ENCODE assay signal across 7 mouse cellular contexts in the genomic region with DNA sequence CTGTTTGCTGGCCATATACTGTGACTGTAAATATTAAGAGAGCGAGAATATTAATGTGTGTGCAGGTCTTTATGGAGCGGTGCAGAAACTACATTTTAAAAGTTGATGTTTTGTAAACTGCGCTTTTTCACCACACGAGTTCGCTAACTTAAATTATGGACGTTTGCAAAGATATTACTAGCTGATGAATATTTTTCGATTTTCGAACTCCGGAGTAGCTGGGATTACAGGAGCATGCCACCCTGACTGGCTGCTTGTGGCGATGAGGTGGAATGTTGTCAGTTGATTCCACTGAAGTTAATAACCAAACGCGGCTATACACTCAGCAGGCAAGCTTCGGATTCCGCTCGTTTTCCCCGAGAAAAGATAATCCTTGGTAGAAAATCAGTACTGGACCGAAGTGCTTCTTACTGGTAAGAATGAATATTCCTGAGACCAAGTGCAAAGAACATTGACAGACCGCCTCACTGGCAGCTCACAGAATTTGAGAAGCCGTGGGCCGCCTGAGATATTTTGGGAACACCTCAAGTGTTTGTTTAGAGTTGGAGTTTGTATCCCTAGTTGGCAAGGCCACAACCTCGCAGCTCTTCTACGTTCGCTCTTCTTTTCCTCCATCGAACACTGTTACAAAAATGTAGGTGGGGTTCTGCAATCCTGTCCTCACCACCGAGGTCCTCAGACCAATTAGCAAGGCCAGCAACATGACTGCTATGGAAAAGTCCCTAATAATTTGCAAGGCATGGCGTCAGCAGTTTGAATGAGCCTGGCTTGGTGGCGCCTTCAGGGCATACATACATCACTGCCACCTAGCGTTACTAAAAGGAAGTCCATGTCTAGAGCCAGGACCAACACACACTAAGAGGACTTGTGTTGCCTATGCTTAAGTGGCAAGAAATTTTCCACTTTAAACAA. TPM values are rescaled to one million over a fixed set of nuclear protein-coding genes. Genes with fewer than 3 reads are reported as not detected.
DNase-seq lines count a peak whose midpoint lies in the region; ATAC-seq and TF ChIP-seq lines count a peak whose summit lies in the region.

No protein-coding gene starts in this region.

- peak; percentile 37 to 56 for DNase-seq in adrenal gland, adult 18-20 months (ENCODE audit: low spot score in 2 of 2)
- peak; percentile 50 to 62 for DNase-seq in gastrocnemius, adult 8-10 months (ENCODE audit: low spot score in 2 of 2)
- peak; percentile 86 for DNase-seq in hindbrain, postnatal 0 days (ENCODE audit: low spot score)
- DNase-seq in left cerebral cortex, adult 18-20 months (ENCODE audit: low spot score in 2 of 2): peak; percentile 56 to 59
- DNase-seq in lung, postnatal 4 days: peak; percentile 76 to 81
- peak; percentile 60 to 76 for DNase-seq in right cerebral cortex, adult 2 months (ENCODE audit: low spot score in 2 of 2)

- TF ChIP-seq POLR2A in cortical plate, adult 2 months (IDR thresholded peaks at IDR 0.05; ENCODE audit: extremely low read depth, insufficient read depth, low read length): no peak

- no peaks in the 10 kb centered on the region for H3K36me3 ChIP-seq in hindbrain, postnatal 0 days (ENCODE audit: insufficient read depth, low read length)

- peak; percentile 84; the same call in 1 of the 2 replicates for ATAC-seq in hindbrain, postnatal 0 days

- peak overlapping the region; percentile 99 for H3K4me2 ChIP-seq in hindbrain, postnatal 0 days (ENCODE audit: low read depth, low read length)

- H3K4me1 ChIP-seq in cortical plate, adult 2 months (ENCODE audit: control insufficient read depth, insufficient read depth, low read length): no peaks in the 10 kb centered on the region
- 0 out of 2 replicates have a peak, but pooled peaks cover 6% of the 10 kb centered on the region for H3K4me1 ChIP-seq in hindbrain, postnatal 0 days (ENCODE audit: insufficient read depth, low read length)

- 0 out of 2 replicates have a peak, but pooled peaks cover 2% of the 10 kb centered on the region for H3K27me3 ChIP-seq in hindbrain, postnatal 0 days (ENCODE audit: insufficient read depth, low read length)

- H3K27ac ChIP-seq in cortical plate, adult 2 months (ENCODE audit: insufficient read depth, low read length): no peak overlapping the region
- no peak overlapping the region for H3K27ac ChIP-seq in hindbrain, postnatal 0 days

- H3K9me3 ChIP-seq in hindbrain, postnatal 0 days (ENCODE audit: low read length): no peaks in the 10 kb centered on the region

- 13% methylated on average over 28 of the region's 28 CpGs for WGBS in hindbrain, postnatal 0 days

- peak overlapping the region; percentile 32; the same call in 1 of the 2 replicates for H3K4me3 ChIP-seq in cortical plate, adult 2 months (ENCODE audit: insufficient read depth, low read length)
- peak overlapping the region; percentile 54 for H3K4me3 ChIP-seq in hindbrain, postnatal 0 days (ENCODE audit: low read length)

- peak; percentile 89 for TF ChIP-seq CTCF in cortical plate, adult 2 months (IDR thresholded peaks at IDR 0.05; ENCODE audit: extremely low read depth, insufficient read depth, low read length)
- TF ChIP-seq CTCF in hindbrain, postnatal 0 days (IDR thresholded peaks at IDR 0.05; ENCODE audit: low read depth): peak; percentile 92

- H3K9ac ChIP-seq in hindbrain, postnatal 0 days (replicated peaks; ENCODE audit: low read length): peak overlapping the region; percentile 56; the same call in 1 of the 2 replicates

RNA-seq across cellular contexts. Expression of a gene that starts 0.7 kb away (rescaled TPM):
- total RNA-seq in adrenal gland, adult 18-20 months (2021): 10 to 100 TPM; 12.2 to 12.6 TPM
- polyA plus RNA-seq in cortical plate, adult 2 months (2012; rRNA removed): 3.2 and 3.5 TPM in 2 replicates
- total RNA-seq in gastrocnemius, adult 8-10 months (2022): 1 to 10 TPM; 2.2 to 3.8 (median 2.9) TPM
- total RNA-seq in hindbrain, postnatal 0 days (2014; rRNA removed): 3.1 and 4.1 TPM in 2 replicates
- 2.5 and 2.6 TPM in 2 replicates for polyA plus RNA-seq in hindbrain, postnatal 0 days (2015; fragmentation: Nextera tagmentation; extraction: Ambion mirVana)
- 1 to 10 TPM; 4.3 TPM for total RNA-seq in left cerebral cortex, adult 18-20 months (2021)

RNA-seq across cellular contexts. Expression of a gene that starts 23.2 kb away (rescaled TPM):
- not detected for total RNA-seq in adrenal gland, adult 18-20 months (2021)
- not detected in 2 replicates for polyA plus RNA-seq in cortical plate, adult 2 months (2012; rRNA removed)
- total RNA-seq in gastrocnemius, adult 8-10 months (2022): not detected
- not detected in 2 replicates for total RNA-seq in hindbrain, postnatal 0 days (2014; rRNA removed)
- not detected in 2 replicates for polyA plus RNA-seq in hindbrain, postnatal 0 days (2015; fragmentation: Nextera tagmentation; extraction: Ambion mirVana)
- total RNA-seq in left cerebral cortex, adult 18-20 months (2021): not detected

RNA-seq across cellular contexts. Expression of a gene that starts 38.4 kb away (rescaled TPM):
- 10 to 100 TPM; 12.2 to 16.7 TPM for total RNA-seq in adrenal gland, adult 18-20 months (2021)
- 0.85 and 1.1 TPM in 2 replicates for polyA plus RNA-seq in cortical plate, adult 2 months (2012; rRNA removed)
- total RNA-seq in gastrocnemius, adult 8-10 months (2022): 1 to 10 TPM in 3 of 4 experiments, under 1 TPM in 1; 0.63 to 1.6 (median 1.1) TPM
- total RNA-seq in hindbrain, postnatal 0 days (2014; rRNA removed): 3.3 and 4.6 TPM in 2 replicates
- polyA plus RNA-seq in hindbrain, postnatal 0 days (2015; fragmentation: Nextera tagmentation; extraction: Ambion mirVana): 3.5 and 3.7 TPM in 2 replicates
- 1 to 10 TPM in 1 of 2 experiments, under 1 TPM in 1; 0.88 to 1.0 TPM for total RNA-seq in left cerebral cortex, adult 18-20 months (2021)
